Mouse (Mus musculus) heart, embryonic 15.5 days (tissue): ENCODE data around the gene Stx12. TPM values are rescaled to one million over a fixed set of nuclear protein-coding genes. Genes with fewer than 3 reads are reported as not detected.

ENCODE experiments used
- ATAC-seq: fragments of 200-750 bp; cut with Nextera tagmentation; replicated peaks from 2 replicates; pipeline ENCODE4 v1.8.0; 2017; ENCODE audit warnings: low read depth, moderate TSS enrichment; ENCODE audit not compliant: insufficient number of reproducible peaks, insufficient read depth, low FRiP score
- H3K27ac ChIP-seq: fragments of 300-500 bp; sonication (generic); 2 replicates; pipeline ENCODE4 v1.5.1; 2015; ENCODE audit warnings: mild to moderate bottlenecking, inconsistent platforms
- H3K27me3 ChIP-seq: fragments of 300-500 bp; sonication (generic); 2 replicates; pipeline ENCODE4 v1.6.1; 2015; ENCODE audit warnings: inconsistent platforms
- H3K36me3 ChIP-seq: fragments of 300-500 bp; sonication (generic); 2 replicates; pipeline ENCODE4 v1.6.1; 2015; ENCODE audit warnings: mild to moderate bottlenecking, inconsistent platforms
- H3K4me1 ChIP-seq: fragments of 300-500 bp; sonication (generic); replicated peaks from 2 replicates; pipeline ENCODE4 v1.6.1; 2015; ENCODE audit warnings: inconsistent platforms
- H3K4me2 ChIP-seq: fragments of 300-500 bp; sonication (generic); 2 replicates; pipeline ENCODE4 v1.6.1; 2015; ENCODE audit warnings: inconsistent platforms, mild to moderate bottlenecking, moderate library complexity
- H3K4me3 ChIP-seq: fragments of 300-500 bp; sonication (generic); 2 replicates; pipeline ENCODE4 v1.5.1; 2015; ENCODE audit warnings: mild to moderate bottlenecking, inconsistent platforms
- H3K9ac ChIP-seq: fragments of 300-500 bp; sonication (generic); 2 replicates; pipeline ENCODE4 v1.6.1; 2015; ENCODE audit warnings: mild to moderate bottlenecking, inconsistent platforms
- H3K9me3 ChIP-seq: fragments of 300-500 bp; sonication (generic); replicated peaks from 2 replicates; pipeline ENCODE4 v1.6.1; 2016; ENCODE audit warnings: inconsistent platforms
- WGBS: fragments of 180-500 bp; shearing (Covaris S2); methylation state at CpG from one replicate; pipeline ENCODE4 v1.1.7; 2015; ENCODE audit warnings: mixed read lengths; 5-methylcytosine and 5-hydroxymethylcytosine counted together
- polyA plus RNA-seq: library from polyadenylated mRNA; unstranded; fragments of >200 nt; fragmentation: Nextera tagmentation; extraction: Ambion mirVana; gene quantifications from 2 replicates; pipeline ENCODE4 v1.2.1, GENCODE M21; 2015

The Stx12 gene
- polyA plus RNA-seq, 1 experiment from 2014 or later = 51.9 TPM

DNA sequence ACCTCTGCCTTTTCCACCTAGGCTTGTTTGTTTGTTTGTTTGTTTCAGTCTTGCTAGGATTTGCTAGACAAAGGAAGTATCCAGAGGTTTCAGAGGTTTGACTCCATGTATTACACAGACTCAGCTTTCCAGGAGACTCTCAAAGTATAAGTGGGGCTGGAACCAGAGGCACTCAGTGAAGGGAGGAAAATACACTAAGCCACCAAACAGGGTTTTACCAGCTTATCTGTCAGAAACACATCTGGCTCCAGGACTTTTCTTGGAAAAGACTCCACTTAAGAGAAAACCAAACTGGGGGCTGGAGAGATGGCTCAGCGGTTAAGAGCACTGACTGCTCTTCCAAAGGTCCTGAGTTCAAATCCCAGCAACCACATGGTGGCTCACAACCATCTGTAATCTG lies 23.4 kb downstream of the Stx12 start:
- WGBS = 91% methylated on average over 1 of the region's 1 CpGs
- H3K4me2 ChIP-seq = no peak overlapping the region
- no peak overlapping the region for H3K27ac ChIP-seq
- H3K9ac ChIP-seq = no peak overlapping the region
- H3K9me3 ChIP-seq = no peaks in the 10 kb centered on the region
- no peak for ATAC-seq
- H3K36me3 ChIP-seq = peaks cover 74% of the 10 kb centered on the region
- no peaks in the 10 kb centered on the region for H3K27me3 ChIP-seq
- H3K4me1 ChIP-seq = no peaks in the 10 kb centered on the region
- H3K4me3 ChIP-seq = no peak overlapping the region

DNA sequence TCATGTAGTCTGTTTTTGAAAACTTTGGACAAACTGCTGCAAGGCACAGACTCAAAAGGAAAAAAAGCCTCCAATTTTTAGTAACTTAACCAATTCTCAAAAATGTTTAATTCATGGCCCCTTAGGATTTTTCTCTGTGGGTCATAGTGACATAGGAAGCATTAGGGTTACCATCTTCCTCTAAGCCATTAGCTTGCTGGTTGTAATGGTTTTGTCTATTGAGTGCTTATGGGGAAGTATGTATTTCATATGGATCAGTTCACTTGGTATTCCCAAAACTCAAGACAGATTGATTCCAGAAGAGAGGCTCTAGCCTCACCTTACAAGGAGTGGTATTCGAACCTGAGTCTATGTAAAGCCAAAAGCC lies 40.6 kb downstream of the Stx12 start:
- Histone ChIP-seq H3K4me3 (peak overlapping the region; percentile 81), H3K27ac (no peak overlapping the region), H3K4me2 (peak overlapping the region; percentile 85), H3K4me1 (peaks cover 8% of the 10 kb centered on the region), H3K9me3 (no peaks in the 10 kb centered on the region), H3K36me3 (peaks cover 18% of the 10 kb centered on the region), H3K9ac (0 out of 2 replicates have a peak overlapping the region, but pooled peaks have one; percentile 50), H3K27me3 (no peaks in the 10 kb centered on the region)
- ATAC-seq = no peak
- WGBS = 79% methylated on average over 1 of the region's 1 CpGs

DNA sequence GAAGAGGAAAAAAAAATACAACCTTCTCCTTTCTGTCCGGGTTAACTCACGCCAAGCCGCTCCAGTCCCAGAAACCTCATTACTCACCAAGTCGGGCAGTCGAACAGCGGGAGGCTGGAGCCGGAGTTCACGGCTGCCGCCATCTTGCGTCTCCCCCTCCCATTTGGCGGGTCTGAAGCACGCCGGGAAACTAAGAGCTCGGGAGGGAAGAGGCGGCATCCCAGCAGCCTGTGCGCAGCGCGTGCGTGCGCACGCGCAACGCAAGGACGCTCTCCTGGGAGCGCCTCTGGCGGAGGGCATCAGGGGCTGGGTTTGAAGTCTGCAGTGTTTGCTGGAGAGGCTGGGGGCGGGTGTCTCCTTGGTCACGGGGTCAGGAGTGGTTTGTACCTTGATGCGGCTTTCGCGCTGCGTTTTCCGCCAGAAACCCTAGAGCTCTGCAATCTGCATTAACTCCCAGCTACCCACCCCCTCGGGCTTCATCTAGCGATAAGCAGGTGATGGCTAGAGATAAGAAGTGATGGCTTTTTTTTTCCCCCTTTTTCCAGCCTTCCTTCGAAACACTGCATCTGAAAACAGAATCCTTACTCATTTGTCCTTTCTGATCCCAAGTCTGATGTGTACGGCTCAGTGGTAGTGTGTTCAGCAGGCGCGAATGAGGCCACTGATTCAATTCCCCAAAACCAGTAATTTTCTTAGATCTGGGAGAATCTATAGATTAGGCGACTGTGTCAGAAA lies 41.2 kb downstream of the Stx12 start, which contains the start of gene Ppp1r8:
Gene Ppp1r8 (minus strand): TSS at position 200 of the 735 bp plus-strand sequence.
- H3K4me3 ChIP-seq = peak within 1 kb of the TSS; percentile 81
- H3K4me1 ChIP-seq = peaks cover 8% of the 10 kb centered on the region
- peak within 1 kb of the TSS; percentile 87 for H3K9ac ChIP-seq
- H3K4me2 ChIP-seq = peak within 1 kb of the TSS; percentile 85
- H3K27me3 ChIP-seq = no peaks in the 10 kb centered on the region
- H3K27ac ChIP-seq = peak within 1 kb of the TSS; percentile 66
- under 1% methylated on average over 40 of the region's 40 CpGs for WGBS
- ATAC-seq = peak; percentile 99
- H3K36me3 ChIP-seq = peaks cover 23% of the 10 kb centered on the region
- H3K9me3 ChIP-seq = no peaks in the 10 kb centered on the region

- peaks cover 8% of the 10 kb centered on the region for H3K4me1 ChIP-seq
- WGBS = under 1% methylated on average over 30 of the region's 30 CpGs
- H3K4me3 ChIP-seq = peak overlapping the region; percentile 81
- peak overlapping the region; percentile 85 for H3K4me2 ChIP-seq
- no peaks in the 10 kb centered on the region for H3K27me3 ChIP-seq
- peak overlapping the region; percentile 66 for H3K27ac ChIP-seq
- ATAC-seq = no peak
- H3K9me3 ChIP-seq = no peaks in the 10 kb centered on the region
- H3K9ac ChIP-seq = peak overlapping the region; percentile 87
- peaks cover 30% of the 10 kb centered on the region for H3K36me3 ChIP-seq
These were observed 41.9 kb downstream of the Stx12 start for GRCm38 (mm10) chr4:132842281-132842906.

GRCm38 (mm10) chr4:132841493-132841892 lies 42.8 kb downstream of the Stx12 start:
- Histone ChIP-seq H3K9me3 (no peaks in the 10 kb centered on the region), H3K27me3 (no peaks in the 10 kb centered on the region), H3K4me1 (peaks cover 8% of the 10 kb centered on the region), H3K4me3 (peak overlapping the region; percentile 81), H3K27ac (no peak overlapping the region), H3K4me2 (peak overlapping the region; percentile 85), H3K9ac (peak overlapping the region; percentile 87; the same call in 1 of the 2 replicates), H3K36me3 (peaks cover 39% of the 10 kb centered on the region)
- 85% methylated on average over 3 of the region's 3 CpGs for WGBS
- ATAC-seq = no peak

- H3K27me3 ChIP-seq = no peaks in the 10 kb centered on the region
- no peak overlapping the region for H3K4me3 ChIP-seq
- H3K27ac ChIP-seq = no peak overlapping the region
- no peaks in the 10 kb centered on the region for H3K4me1 ChIP-seq
- WGBS = 72% methylated on average over 8 of the region's 8 CpGs
- no peaks in the 10 kb centered on the region for H3K9me3 ChIP-seq
- peaks cover 28% of the 10 kb centered on the region for H3K36me3 ChIP-seq
- H3K4me2 ChIP-seq = no peak overlapping the region
- no peak overlapping the region for H3K9ac ChIP-seq
- 0 out of 2 replicates have a peak, but pooled peaks have one; percentile 39 for ATAC-seq
These were observed 60.5 kb downstream of the Stx12 start for GRCm38 (mm10) chr4:132823614-132824366.

DNA sequence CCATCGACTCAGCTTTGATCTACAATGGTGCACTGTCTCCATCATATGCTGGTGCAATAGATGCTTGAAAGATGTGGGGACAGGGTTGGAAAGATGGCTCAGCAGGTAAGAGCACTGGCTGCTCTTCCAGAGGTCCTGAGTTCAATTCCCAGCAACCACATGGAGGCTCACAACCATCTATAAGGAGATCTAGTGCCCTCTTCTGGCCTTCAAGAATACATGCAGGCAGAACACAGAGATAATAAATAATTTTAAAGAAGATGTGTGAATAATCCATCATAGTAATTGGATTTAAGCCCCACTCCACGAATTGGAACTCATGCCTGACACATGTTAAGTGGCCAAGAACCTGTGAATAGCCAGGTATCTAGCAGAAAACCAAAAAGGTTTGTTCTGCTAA lies 65.9 kb downstream of the Stx12 start:
- ATAC-seq = no peak
- Histone ChIP-seq H3K27me3 (no peaks in the 10 kb centered on the region), H3K4me1 (no peaks in the 10 kb centered on the region), H3K9me3 (no peaks in the 10 kb centered on the region), H3K36me3 (no peaks in the 10 kb centered on the region), H3K4me2 (no peak overlapping the region), H3K4me3 (no peak overlapping the region), H3K9ac (no peak overlapping the region), H3K27ac (no peak overlapping the region)
- WGBS = 53% methylated on average over 2 of the region's 2 CpGs

GRCm38 (mm10) chr4:132816855-132817254 lies 67.5 kb downstream of the Stx12 start:
- Histone ChIP-seq H3K36me3 (no peaks in the 10 kb centered on the region), H3K9ac (no peak overlapping the region), H3K27ac (no peak overlapping the region), H3K4me2 (no peak overlapping the region), H3K9me3 (no peaks in the 10 kb centered on the region), H3K27me3 (no peaks in the 10 kb centered on the region), H3K4me3 (no peak overlapping the region), H3K4me1 (no peaks in the 10 kb centered on the region)
- 62% methylated on average over 2 of the region's 2 CpGs for WGBS
- ATAC-seq = no peak

DNA sequence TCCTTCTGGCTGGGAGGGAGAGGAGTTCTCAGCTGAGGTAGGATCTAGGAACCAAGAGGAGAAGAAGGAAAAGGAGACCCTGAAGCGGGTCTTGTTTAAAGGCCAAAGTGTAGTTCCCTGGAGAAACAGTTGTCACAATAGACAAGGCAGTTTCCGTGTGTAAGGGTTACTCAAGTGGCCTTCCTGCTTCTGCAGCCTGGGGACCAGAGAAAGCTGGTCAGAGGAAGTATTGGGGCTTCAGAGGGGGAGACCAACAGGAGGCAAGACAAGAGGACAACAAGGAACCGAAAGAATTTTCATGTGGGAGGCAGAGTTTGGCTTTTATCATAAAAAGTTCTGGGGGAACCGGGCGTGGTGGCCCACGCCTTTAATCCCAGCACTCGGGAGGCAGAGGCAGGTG lies 67.9 kb downstream of the Stx12 start:
- H3K27ac ChIP-seq = no peak overlapping the region
- ATAC-seq = no peak
- H3K9ac ChIP-seq = no peak overlapping the region
- no peaks in the 10 kb centered on the region for H3K9me3 ChIP-seq
- no peaks in the 10 kb centered on the region for H3K27me3 ChIP-seq
- WGBS = 72% methylated on average over 7 of the region's 7 CpGs
- no peaks in the 10 kb centered on the region for H3K4me1 ChIP-seq
- H3K4me3 ChIP-seq = no peak overlapping the region
- no peak overlapping the region for H3K4me2 ChIP-seq
- no peaks in the 10 kb centered on the region for H3K36me3 ChIP-seq

- no peak overlapping the region for H3K27ac ChIP-seq
- ATAC-seq = no peak
These were observed 74.7 kb downstream of the Stx12 start for GRCm38 (mm10) chr4:132809621-132810020.

More at GRCm38 (mm10) chr4:132809621-132810020, 74.7 kb downstream of the Stx12 start:
- H3K4me2 ChIP-seq = no peak overlapping the region
- H3K27me3 ChIP-seq = no peaks in the 10 kb centered on the region
- WGBS = 83% methylated on average over 5 of the region's 5 CpGs
- H3K36me3 ChIP-seq = no peaks in the 10 kb centered on the region
- peaks cover 15% of the 10 kb centered on the region for H3K4me1 ChIP-seq
- no peak overlapping the region for H3K4me3 ChIP-seq
- no peak overlapping the region for H3K9ac ChIP-seq
- peaks cover 5% of the 10 kb centered on the region; the same call in 1 of the 2 replicates for H3K9me3 ChIP-seq
